Mouse (Mus musculus): ENCODE measurements around the gene Foxb1.

Gene Foxb1

DNA sequence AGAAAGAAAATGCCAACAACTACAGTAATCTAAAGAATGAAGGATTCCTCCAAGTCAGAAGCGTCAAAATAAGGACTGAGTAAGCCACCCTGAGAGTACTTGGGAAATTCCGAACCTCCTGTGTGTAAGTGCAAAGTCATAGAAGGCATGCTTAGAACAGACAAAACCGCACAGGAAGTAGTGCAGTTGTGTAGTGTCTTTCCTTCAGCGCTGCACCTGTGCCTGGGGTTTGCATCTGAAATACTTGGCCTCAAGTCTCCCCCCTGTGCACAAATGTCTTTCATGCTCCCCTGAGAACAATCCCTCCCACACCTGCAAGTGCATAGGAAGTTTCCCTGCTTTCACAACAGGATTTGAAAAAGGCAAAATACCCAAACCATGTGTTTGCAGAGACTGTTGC, 3.5 kb downstream of the Foxb1 start:
- DNase-seq (ENCODE audit: low spot score), result no peak

DNA sequence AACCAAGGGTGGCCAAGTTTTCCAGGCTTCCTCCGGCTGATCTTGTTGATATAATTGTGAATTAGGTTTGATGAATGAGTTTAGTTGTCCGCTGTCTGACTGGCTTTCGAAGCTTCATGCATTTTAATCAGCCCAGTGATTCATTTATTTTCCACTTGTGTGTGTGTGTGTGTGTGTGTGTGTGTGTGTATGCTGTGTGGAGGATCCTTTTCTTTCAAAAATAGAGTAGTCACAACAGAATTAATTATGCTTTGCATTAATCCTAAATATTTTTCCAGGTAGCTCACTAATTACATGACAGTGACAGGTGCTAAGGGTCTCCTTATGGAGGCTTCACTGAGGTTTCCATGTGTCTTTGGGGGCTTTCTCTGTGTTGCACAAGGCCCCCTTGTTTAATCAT, 4.3 kb downstream of the Foxb1 start:
- DNase-seq (ENCODE audit: low spot score), result no peak

DNA sequence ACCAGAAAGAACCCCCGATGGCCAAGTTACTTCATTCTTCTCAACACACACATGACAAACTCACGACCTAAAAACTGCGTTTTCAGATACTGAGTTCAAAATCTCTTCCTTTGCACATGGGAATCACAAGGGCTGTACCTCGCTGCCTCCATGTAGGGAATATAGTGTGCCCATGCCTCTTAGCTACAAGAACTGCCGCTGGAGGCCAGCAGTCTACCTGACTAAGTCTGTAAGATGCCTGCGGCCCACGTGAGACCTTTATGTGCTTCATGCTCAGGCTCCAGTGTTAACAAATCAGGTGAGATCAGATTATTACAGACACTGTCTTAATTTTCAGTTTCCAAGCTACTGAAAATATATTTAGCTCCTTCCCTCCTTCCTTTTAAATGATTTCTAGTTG, 4.7 kb downstream of the Foxb1 start:
- DNase-seq (ENCODE audit: low spot score), result no peak

- DNase-seq (ENCODE audit: low spot score), result no peak
These were observed 5.6 kb downstream of the Foxb1 start for GRCm38 (mm10) chr9:69755157-69755556.

DNA sequence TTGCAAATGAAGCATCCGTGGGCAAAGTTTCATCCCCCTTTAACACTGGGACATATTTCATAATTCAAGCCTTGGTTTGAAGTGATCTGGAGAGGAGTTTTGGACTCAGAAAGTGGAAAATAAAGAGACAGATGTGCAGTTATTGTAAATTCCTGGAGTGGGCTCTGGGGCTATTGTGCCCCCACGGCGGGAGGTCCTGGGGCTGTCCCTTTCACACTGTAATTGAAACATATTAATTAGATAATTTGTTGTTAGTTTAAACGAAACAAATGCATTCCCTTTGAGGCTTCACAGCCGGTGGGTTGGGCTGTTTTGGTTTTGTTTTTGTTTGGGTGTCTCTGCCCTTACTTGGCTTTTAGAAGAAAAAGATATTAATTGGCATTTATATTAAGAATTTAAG, 6.0 kb downstream of the Foxb1 start:
- no peak for DNase-seq (ENCODE audit: low spot score)

DNA sequence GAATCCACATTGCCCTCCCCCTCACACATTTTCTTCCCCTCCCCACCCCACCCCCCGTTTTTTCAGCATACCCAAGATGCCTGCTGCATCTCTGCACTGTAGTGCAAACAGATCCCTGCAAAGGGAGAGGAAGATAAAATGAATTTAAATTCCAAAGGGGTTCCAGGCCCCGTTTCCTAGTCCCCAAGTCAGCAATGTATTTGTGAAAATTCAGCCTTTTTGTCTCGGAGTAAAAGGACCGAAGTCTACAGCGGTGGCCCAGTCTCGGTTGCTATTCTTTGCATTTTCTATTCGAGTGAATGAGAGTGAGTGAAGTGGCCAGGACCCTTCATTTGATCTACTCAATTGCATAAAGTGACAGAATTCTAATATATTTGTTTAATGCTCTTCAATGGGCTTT, 6.4 kb downstream of the Foxb1 start:
- DNase-seq (ENCODE audit: low spot score), result no peak

- DNase-seq (ENCODE audit: low spot score), result no peak
These were observed 12.8 kb downstream of the Foxb1 start for GRCm38 (mm10) chr9:69747971-69748370.

DNA sequence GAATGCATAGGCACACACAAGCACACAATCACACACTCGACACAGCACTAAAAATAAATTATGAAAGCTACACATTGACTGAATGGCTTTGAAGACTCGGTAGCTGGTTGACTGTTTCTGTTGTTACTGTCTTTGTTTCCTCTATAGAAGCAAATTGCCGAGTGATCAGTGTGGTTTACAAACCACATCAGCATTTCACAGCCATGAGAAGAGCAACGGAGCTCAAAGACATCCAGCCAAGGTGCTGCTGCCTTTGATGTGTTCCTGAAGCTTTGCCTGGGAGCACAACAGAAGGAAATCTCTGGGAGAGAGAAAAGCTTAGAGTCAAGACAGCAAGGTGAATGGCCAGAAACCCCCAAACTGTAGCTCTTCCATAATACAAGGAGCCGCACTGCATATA, 32.0 kb downstream of the Foxb1 start:
- no peak for DNase-seq (ENCODE audit: low spot score)

DNA sequence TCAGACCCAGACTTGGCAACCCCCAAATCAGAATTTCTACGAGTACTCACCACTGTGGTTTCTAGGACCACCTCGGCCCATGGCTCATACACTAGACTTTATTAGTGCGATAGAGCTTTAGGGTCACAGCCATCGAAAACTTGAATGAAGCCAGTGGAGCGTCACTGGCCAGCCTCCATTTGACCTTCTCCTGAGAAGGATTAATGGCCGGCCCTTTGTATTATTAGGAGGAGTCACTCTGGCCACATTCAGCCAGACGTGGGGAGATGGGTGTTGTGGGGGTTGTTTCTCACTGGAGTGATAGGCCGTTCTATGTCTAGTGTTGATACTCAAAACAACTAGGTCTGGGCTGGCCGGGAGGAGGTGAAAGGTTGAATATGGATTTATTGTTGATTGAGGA, 42.3 kb downstream of the Foxb1 start:
- no peak for DNase-seq (ENCODE audit: low spot score)

DNA sequence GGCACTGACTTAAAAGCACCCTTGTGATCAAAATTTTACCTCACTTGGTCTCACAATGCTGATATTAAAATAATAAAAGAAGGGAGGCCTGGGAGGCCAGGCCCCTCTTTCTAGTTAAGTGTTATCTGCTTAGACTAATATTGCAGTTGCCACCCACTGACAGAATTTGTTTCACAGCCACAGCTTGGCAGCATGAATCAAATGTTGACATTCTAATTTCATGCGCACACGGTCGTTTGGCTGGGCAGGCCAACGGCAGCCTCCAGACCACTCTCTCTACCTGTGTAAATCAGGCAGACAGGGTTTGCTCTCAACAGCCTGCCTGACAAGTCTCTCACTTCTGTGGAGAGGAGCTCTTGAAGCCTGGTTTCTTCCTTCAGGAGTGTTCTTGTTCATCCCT, 44.4 kb downstream of the Foxb1 start:
- no peak for DNase-seq (ENCODE audit: low spot score)

DNA sequence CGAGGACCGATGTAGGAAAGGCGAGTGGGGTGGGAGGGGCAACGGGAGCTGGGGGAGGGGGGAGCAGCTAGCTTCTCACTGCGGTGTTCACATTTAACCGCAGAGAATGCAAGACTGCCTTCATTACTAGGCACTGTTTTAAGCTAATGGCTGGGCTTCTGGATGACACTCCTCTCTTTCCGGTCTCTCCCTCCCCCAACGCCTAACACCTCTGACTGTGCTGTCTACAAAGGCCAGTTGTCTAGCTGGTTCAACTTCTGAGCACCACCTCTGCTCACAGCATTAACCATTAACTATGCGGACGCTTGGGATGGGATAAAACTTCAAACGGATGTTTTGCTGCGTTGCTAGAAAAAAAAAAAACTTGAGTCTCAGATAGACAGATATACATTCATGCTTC, 45.3 kb downstream of the Foxb1 start:
- no peak for DNase-seq (ENCODE audit: low spot score)

DNA sequence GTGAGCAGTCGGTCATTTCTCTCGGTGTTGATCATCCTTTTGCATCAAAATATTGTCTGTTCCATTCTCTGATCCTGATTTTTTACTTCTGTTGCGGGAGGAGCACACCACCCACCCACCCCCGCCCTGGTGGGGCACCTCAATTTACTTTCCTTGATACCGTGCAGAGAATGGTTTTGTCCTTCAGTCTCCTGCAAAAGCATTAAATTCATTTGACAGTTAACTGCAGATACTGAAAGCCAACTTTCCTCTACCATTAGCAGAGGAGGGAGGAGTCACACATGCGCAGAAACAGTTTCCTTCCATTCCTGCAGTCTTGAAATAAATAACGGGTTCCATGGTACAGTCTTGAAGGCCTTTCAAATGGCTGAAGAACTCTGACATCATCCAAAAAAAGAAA, 46.4 kb downstream of the Foxb1 start:
- DNase-seq (ENCODE audit: low spot score), result no peak

DNA sequence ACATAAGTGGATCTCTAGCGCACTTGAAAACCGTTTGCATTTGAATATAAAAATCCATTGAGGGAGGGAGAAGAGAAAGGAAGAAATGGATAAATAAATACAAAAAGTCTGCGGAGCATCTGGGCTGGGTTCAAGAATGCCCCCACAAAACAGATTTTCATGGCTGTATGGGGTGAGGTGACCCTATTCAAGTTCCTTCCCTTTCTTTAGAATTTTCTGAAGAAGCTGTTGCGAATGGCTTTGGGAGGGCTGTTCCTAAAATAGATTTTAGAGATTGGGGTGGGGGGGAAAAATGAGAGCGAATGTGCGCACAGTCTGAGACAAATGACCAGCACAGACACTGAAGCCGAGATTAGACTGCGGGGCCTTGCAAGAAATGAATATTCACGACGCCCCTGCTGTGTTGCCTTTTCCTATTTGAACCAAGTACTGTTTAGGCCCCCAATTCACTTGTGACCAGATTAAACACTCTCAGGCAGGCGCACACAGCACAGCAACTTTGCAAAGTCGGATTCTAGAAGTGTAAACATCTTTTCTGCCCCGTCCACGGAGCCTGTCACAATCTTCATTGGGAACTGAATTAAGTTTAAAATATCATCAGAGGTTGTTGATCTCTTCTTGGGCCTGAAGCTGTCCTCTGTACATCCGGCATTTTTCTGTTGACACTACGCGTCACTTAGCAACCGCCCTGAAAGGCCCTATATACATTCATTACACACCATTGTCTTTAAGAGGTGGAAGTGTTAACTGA, 47.0 kb downstream of the Foxb1 start:
- DNase-seq (ENCODE audit: low spot score), result no peak

DNA sequence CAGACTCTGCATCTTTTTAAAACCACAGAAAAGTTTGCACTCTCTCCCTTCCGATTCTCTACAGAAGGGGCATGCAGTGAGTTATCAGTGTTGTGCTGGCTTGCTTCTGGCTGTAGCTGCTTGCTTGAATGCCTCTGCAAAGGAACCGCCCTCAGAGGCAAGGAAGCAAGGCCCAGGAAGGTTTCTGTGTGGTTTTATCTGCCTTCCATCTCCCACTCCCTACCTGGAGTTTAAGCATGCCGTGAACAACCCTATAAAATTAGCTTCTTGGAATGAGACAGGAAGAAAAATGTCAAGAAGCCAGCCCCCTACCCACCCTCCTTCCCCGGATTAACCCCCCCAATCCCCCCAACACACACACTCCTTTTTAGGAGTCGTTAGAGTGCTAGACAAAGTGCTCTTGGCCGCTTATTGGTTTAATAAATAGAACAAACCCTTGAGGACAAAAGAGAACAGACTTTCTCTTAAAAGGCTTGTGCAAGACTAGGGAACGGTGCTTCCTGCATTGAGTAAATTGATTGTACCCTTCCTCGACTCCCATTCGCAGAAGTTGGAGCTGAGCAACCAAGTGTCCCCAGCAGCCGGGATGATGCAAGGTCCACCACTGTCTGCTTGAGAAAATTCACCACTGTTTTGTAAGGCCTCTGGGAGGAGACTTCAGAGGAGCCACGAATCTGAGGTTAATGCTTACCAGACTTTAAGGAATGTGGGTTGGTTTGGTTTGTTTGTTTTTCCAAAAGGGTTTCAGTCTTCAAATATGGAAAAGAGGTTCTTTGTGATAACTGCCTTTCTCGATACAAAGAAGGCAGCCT, 47.8 kb downstream of the Foxb1 start:
- no peak for DNase-seq (ENCODE audit: low spot score)
